Mouse (Mus musculus): Measurements from ENCODE around the gene Spire2.

Gene Spire2
- long read RNA-seq, experiment 1, result 0 reads
- long read RNA-seq, experiment 2, result 0 reads

DNA sequence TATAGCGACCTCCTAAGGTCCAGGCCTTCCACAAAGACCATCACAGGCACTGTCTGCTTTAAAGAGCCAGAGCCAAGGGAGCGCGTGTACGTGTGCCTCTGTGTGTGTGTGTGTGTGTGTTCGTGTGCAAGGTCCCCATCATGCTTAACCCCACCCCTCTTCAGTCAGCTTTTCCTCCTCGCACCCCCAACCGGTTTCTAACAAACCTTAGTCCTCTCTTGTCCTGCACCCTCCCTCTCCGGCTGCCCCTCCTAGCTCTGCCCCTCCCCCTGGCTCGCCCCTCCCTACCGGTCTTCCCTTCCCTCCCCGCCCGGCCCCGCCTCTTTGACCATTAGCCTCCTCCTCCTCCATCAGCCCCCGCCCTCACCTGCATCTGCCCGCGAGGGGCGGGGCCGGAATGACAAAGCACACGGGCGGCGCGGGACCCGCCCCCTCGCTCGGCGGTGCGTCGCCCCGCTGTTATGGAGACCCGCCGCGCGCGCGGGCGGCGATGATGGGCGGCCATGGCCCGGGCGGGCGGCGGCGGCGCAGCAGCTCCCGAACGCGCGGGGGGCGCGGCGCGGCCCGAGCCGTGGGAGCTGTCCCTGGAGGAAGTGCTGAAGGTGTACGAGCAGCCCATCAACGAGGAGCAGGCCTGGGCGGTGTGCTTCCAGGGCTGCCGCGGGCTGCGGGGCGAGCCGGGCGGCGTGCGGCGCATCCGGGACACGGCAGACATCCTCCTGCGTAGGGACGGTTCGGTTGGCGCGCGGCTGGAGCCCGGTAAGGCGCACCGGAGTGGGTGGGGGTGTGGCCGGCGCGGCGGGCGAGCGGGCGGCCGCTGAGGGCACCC, at the start of gene Spire2:
Spire2 (plus strand) TSS at position 452 of the 829 bp plus-strand sequence.
- intact Hi-C loops (cut with DNase I), result no loop called here

- intact Hi-C loops (cut with DNase I), result loop anchor here (10.0 kb wide), 1 partner anchor 168 kb away; the partner anchor contains the start of gene Cpne7
These were observed 49.5 kb upstream of the Spire2 start for GRCm38 (mm10) chr8:123282994-123283393.

DNA sequence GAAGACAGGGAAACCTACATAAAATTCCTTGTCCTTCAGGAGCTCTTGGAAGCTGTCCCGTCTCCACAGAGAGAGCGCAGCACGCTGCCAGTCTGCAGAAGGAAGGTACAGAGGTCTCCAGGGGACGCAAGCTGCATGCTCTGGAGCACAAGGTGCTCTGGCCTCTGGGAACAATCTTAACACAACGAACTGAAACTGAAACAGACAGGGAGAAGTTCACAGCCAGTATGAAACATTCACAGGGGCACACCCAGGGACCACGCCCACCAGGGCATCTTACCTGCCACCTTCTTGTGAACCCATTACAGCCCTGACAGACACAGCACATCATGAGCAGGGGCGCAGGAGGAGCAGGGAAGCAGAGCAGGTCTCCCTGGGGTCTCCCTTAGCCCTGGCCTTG, 48.5 kb upstream of the Spire2 start:
- intact Hi-C loops (cut with DNase I), result loop anchor here (10.0 kb wide), 1 partner anchor 169 kb away; the partner anchor contains the start of gene Cpne7

DNA sequence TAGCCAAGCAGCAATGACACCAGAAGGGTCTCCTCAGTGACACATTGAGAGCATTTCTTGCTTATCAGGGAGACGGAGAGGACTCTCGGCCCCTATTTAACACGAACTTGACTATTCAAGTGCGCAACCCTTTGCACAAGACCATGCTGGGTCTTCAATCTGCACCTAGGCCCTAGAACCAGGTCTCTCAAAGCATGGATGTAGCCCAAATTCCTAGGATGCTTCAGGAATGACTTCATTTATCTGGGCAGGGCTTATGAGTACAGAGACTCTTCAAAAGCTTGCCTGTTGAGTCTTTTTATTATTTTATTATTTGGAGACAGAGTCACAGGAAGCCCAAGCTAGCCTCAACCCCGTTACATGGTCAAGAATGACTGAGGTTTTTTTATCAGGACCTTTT, 48.0 kb upstream of the Spire2 start:
- intact Hi-C loops (cut with DNase I), result loop anchor here (10.0 kb wide), 1 partner anchor 170 kb away; the partner anchor contains the start of gene Cpne7

DNA sequence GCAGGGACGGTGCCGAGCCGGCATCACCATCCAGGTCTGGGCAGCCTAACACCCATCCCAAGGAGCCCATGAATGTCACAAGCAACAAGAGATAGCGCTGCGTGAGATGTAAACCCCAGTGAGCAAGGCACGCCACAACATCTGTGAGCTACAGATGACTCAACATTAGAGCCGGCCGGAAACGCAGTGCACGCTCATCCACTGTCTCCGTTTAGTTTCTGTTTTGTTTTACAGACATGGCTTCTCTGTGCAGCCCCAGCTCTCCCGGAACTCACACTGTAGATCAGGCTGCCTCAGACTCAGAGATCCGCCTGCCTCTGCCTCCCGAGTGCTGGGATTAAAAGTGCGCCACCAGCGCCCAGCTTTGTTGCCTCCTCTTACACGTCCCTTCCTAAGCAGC, 45.2 kb upstream of the Spire2 start:
- intact Hi-C loops (cut with DNase I), result loop anchor here (5.0 to 10.0 kb wide), 2 partner anchors 40 to 173 kb away; partner anchors contain the start of gene Cpne7

- intact Hi-C loops (cut with DNase I), result no loop called here
These were observed 42.3 kb upstream of the Spire2 start for GRCm38 (mm10) chr8:123290166-123290565.

DNA sequence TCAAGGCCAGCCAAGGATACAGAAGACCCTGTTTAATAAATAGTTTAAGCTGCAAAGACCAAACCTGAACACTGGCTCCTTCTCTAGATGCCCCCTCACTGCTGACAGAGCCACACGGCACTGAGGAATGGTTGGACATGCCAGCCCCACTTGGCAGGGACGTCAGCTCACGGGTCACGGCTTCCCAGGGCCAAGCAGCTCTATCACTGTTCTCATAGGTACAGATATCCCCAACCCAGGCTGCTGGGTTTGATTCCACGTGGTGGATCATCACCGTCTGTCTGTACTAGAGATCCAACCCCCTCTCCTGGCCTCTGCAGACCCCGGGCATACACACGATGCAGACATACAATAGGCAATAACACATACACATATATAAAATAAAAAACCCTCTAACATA, 41.8 kb upstream of the Spire2 start:
- intact Hi-C loops (cut with DNase I), result no loop called here

- intact Hi-C loops (cut with DNase I), result no loop called here
These were observed 40.8 kb upstream of the Spire2 start for GRCm38 (mm10) chr8:123291716-123292115.

DNA sequence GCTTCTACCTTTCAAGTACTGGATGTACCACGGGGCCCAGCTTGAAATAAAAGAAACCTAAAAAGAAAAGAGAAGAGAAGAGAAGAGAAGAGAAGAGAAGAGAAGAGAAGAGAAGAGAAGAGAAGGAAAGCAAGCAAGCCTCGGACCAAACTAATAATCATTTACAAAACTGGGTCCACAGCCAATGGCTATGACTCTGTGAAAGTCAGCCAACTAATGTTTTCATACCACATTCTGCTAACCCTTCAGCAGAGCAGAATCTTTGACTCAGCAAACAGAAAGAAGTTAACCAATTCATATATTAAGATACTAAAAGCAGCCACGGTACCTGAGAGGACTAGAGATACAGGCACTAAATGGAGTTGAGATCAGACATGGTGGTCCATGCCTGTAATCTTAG, 40.2 kb upstream of the Spire2 start:
- intact Hi-C loops (cut with DNase I), result no loop called here

DNA sequence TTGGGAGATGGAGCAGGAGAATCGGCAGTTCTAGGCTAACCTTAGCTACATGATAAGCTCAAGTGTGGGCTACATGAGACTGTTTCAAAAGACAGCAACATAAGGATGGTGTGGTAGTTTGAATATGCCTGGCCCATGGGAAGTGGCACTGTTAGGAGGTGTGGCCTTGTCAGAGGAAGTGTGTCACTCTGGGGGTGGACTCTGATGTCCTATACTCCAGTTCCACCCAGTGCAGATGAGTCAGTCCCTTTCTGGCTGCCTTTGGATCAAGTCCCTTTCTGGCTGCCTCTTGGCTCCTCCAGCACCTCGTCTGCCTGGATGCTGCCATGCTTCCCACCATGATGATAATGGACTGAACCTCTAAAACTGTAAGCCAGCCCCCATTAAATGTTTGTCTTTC, 39.7 kb upstream of the Spire2 start:
- intact Hi-C loops (cut with DNase I), result no loop called here

DNA sequence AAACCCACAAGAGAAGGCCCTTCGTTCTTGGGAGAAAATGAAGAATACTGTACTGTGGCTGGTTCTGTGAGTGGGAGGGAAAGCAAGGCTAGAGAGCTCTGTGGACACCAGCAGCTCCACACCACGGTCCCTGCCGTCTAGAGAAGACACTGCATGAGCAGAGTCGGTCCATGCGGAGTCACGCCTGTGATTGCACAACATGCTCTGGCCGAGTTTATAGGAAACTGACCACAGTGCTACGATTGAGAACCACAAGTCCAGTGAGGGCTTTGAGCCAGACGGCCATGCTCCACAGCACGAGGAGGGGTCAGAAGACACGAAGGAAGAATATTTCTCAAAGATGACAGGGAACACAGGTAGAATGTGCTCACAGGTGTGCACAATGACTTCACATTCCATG, 34.2 kb upstream of the Spire2 start:
- intact Hi-C loops (cut with DNase I), result no loop called here

- intact Hi-C loops (cut with DNase I), result no loop called here
These were observed 23.8 kb upstream of the Spire2 start for GRCm38 (mm10) chr8:123308738-123309137.

DNA sequence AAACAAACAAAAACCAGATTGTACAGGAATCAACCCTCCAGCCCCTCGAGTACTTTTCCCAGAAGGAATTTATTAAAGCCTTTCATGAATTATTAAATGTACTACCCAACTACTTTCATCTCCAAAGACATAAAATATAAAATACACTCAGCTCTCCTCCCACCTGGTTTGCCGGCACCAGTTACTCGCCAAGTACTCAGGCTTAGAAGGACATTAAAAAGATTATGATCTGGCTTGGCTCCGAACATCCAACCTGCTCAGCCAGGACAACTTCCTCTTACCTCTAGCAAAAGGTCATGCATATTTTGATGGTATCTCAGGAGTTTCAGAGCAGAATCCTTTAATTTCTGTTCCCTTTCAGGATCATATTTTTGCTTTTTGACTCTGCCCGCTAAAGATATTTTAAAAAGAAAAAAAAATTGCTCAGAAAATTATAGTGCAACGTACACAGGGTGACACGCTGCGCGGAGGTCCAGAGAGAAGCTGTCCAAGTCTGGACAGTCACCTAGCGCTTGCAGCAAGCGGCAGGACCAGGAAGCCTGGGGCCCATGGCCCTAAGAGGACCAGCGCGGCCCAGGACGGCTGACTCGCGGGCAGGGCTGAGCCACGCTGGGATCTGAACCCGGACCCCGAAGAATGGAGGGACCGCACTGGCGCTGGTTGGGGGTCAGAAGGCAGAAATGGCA, 14.6 kb upstream of the Spire2 start:
- intact Hi-C loops (cut with DNase I), result no loop called here

- intact Hi-C loops (cut with DNase I), result no loop called here
These were observed 14.0 kb upstream of the Spire2 start, which contains the start of gene Fanca for GRCm38 (mm10) chr8:123318467-123318911. Gene Fanca (minus strand): TSS chr8:123318576.

DNA sequence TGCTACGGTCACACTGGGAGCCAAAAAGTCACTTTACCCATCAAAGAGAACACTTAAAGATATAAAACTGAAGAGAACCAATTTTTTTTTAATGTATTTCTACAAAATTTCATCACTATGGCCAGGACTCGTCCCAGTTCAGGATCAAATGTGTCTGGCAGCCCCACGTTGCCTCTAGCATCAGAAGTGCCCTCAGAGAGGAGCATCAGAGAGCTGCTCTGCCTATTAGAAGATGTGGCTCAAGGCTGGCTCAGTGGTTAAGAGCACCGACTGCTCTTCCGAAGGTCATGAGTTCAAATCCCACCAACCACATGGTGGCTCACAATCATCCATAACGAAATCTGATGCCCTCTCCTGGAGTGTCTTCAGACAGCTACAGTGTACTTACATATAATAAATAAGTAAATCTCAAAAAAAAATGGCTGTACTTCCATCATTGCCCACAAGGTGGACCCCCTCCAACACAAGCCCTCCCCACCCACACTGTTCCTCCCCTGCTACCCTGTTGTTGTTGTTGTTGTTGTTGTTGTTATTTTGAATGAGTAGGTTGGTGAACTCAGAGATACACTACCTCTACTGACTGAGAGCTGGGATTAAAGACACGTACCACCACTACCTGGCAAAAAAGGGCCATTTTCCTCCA, 12.9 kb upstream of the Spire2 start:
- intact Hi-C loops (cut with DNase I), result loop anchor here (5.0 kb wide), 1 partner anchor 43 kb away; no protein-coding TSS in a partner anchor

GRCm38 (mm10) chr8:123328552-123328951, 4.0 kb upstream of the Spire2 start:
- intact Hi-C loops (cut with DNase I), result no loop called here

GRCm38 (mm10) chr8:123329350-123329749, 3.2 kb upstream of the Spire2 start:
- intact Hi-C loops (cut with DNase I), result no loop called here

DNA sequence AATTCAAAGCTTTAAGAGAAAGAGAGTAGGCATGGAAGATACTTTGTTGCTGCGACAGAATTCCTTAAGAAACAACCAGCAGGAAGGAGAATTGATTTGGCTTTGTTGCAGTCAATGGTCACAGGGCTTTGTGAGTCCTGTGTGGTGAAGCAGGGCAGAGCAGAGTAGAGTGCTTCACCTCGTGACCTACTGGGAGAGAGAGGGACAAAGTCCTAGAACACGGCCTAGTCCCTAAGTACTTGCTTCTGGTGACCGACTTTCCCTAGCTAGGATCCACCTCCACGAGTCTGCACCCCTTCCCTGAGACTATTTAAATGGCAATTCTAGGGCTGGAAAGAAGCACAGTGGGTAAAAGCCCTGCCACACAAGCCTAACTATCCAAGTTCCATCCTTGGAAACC, 2.6 kb upstream of the Spire2 start:
- intact Hi-C loops (cut with DNase I), result no loop called here

DNA sequence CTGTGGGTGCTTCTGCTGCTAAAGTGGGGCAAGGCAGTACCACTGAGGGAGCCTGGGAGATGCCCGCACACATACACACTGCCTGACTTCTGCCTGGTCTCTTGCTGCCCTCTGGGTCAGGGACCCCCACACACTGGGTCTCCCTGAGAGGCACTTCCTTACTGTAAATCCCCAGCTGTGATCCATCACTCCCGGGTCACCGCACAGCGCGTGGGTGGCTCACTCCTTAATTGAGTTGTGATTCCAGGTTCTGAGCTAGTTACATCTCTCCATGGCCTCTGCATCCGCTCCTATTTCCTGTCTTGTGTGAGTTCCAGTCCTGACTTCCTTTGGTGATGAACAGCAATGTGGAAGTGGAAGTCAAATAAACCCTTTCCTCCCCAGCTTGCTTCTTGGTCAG, 1.8 kb upstream of the Spire2 start:
- intact Hi-C loops (cut with DNase I), result no loop called here

GRCm38 (mm10) chr8:123331301-123331700, 1.2 kb upstream of the Spire2 start:
- intact Hi-C loops (cut with DNase I), result no loop called here

- intact Hi-C loops (cut with DNase I), result no loop called here
These were observed 703 bp upstream of the Spire2 start for GRCm38 (mm10) chr8:123331810-123332209.
